Mouse (Mus musculus): Measurements from ENCODE around the gene Mob3b.

Gene Mob3b

DNA sequence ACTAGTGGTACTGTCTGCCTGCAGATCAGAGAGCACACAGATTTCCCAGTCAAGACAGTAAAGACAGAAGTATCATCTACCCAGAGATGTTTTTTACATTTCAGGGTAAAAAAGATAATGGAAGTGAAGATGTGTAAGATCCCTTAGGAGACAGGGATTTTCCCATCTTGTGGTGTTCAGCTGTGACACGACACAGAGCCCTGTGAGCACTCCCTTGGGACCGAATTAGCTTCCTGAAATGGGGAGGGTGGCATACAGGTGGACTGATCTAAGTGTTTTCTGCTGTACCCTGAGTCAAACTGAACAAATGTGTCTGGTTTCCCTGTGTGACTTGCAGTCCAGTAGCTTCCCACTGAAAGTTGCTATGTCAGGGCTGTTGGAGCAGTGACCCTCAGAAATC lies 42.3 kb downstream of the Mob3b start:
- DNase-seq (ENCODE audit: low spot score): no peak

DNA sequence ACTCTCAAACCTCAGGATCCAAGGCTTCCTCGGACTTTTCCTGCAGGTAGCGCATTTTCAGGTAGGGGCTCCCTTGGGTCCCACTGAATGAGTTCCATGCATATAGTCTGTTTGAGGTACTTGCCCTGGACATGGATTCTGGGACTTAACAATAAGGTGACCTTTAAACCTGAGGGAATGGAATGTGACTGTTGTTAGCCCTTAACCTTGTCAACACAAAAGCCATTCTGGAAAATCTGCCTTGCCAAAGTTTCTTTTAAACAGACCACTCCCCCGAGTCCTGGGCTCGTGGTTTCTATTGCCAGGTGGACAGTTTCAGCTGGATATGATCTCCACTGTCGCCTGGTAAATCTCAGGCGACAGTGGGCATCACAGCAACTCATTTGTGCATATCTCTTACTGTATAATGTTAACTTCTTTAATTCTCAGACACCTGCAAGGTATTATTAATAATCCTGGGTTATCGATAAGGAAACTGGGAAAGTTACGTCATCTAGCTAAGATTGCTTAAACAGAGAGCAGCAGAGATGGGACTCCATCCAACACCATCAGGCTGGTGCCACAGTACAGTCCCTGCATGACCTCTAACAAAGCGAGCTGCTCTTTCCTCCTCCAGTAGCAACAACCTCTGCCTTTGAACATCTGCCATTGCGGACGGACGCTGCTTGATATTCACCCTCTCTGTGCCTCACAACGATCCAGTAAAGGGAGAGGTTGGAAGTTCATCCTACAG lies 43.6 kb downstream of the Mob3b start:
- no peak for DNase-seq (ENCODE audit: low spot score)

DNA sequence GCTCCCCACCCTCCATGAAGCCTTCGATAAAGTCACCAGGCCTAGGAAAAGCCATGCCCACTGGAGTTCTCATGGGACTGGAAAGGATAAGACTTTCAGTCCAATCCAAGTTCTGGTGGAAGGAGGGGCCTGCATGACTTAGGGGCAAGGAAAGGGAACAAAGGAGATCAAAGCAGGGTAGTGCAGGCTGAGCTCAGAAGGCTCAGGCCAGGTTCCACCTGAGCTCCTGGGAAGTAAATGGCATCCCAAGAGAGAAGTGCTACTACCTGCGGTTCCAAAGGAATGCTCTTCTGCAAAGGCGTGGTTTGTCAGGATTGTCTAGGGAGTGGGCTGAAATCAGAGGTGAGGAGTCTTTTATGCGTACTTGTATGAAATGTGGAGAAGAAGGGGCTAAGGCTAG lies 44.8 kb downstream of the Mob3b start:
- no peak for DNase-seq (ENCODE audit: low spot score)

DNA sequence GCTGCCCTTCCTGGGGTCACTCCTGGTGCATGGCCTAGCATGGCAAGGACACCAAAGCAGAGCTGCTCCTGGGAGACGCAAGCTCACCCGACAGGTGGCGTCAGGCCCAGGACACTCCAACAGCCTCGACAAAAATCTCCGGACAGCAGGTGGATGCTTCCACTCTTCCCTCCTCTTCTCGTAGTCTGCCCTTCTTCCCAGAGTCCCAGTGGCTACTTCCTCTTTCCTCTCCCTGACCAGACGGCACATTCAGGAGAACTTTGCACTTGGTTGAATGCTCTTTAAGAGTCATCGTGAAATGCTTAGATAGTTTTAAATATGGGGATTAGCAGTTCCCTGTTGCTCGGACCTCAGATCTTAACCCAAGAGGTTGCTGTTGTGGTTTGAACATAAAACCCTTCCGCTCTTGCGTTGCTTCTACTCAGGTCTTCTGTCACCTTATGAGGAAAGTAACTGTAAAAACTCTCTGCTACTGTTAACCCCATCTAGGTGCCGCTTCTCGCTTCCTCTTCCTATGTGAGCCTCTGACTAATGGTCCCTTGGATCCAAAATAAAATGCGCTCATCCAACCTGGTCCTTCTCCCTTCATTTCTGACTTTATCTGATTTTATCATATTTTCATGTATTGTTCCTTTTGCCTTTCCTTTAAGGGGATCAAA lies 52.0 kb downstream of the Mob3b start:
- DNase-seq (ENCODE audit: low spot score): no peak

DNA sequence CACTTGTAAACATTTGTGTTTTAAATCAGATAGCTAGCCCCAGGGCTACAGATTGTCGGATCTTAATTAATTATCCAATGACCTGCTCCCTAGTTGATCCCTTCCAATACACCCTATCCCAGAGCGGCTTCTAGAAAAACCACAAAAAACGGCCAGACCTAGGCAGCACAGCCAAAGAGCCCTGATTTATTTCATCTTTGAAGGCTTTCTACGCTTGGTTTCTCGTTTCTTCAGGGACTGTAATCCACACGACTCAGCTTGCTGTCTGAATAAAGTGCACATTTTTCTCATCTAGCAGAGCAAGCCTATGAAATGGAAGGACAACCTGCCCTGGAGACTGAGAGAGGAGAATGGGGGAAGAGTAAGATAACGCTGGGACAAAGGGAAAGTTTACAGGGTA lies 56.1 kb downstream of the Mob3b start:
- DNase-seq (ENCODE audit: low spot score): no peak

DNA sequence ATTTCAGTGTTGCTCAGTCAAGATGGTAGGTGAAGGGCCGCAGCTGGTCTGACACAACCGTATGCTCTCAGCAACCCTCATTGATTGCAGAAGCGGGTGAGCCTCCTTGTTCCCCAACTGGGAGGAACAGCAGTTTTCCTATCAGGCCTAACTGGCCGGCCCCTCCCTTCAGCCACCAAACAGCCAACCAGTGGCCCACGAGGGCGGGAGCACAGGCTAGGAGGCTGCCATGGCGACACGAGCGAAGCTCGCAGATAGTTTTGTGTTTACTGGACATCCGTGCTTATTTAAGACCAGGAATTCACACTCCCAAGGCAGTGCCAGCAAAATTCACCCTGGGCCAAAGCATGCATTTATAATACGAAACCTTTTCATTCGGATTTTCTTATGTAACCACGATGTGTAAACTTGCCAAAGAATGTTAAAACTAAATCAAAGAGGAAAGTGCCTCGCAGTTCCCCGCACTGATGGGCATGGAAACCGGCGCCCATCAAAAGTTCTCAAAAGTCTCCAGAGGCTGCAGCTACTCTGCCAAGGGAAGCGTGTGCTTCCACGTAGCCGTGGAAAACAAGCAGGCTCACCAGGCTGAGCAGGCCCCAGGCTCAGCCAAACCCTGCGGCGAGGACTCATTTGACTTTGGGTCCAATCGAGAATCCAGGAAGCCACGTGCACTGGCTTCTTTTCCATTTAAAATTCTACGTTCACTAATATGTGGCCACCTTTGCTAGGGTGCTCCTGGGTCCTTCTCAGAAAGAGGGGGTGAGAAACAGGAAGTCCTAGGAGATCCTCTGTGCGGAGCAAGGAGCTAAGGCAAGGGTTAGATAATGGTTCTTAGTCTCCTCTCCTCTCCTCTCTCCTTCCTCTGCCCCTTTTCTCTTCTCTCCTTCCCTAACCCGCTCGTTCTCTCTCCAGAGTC lies 57.2 kb downstream of the Mob3b start:
- DNase-seq (ENCODE audit: low spot score): peak; percentile 52

DNA sequence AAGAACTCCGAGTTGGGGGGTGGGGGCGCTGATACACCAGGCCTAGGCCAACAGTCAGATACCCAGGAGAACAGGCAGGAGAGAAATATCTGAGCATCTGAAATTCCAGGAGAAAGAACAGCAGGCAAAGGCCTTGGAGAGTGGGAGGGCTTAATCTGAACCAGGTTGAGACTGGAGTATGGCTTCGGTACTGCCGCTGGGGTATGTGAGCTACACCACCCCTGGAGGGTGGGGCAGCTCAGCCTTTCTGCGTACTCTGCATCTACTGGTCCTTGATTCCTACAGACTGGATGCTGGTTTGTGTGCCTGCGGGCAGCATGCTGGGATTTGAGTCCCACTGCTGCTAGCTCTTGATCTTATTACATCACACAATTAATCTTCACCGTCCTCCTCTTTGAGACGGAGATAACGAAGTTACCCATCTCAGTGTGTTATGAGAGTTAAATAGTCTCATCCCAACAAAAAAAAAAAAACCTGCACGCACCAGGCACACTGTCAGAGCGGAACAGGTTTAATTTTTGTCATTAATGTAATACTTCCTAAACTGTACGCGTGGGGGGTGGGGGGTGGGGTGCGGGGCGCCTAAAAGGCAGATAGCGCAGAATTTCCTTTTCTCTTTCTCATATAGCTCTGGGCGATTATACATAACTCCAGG lies 57.9 kb downstream of the Mob3b start:
- DNase-seq (ENCODE audit: low spot score): no peak

DNA sequence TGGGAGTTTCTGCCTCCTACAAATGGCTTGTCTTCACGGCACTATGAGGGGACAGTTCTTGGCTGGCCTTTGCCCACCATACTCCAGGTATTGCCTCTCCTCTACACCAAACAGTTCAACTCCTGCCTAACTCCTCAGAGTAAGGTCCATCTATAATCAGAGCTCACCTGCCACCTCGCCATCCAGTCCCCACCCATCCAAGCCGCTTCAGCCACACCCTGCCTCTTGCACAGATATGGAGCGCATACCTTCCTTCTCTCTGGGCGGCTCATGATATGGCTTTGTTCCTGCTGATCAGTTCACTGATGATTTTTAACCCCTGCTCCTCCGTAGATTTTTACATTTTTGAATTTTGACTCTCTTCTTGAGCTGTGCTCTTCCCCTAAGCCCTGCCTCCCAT lies 58.7 kb downstream of the Mob3b start:
- no peak for DNase-seq (ENCODE audit: low spot score)

DNA sequence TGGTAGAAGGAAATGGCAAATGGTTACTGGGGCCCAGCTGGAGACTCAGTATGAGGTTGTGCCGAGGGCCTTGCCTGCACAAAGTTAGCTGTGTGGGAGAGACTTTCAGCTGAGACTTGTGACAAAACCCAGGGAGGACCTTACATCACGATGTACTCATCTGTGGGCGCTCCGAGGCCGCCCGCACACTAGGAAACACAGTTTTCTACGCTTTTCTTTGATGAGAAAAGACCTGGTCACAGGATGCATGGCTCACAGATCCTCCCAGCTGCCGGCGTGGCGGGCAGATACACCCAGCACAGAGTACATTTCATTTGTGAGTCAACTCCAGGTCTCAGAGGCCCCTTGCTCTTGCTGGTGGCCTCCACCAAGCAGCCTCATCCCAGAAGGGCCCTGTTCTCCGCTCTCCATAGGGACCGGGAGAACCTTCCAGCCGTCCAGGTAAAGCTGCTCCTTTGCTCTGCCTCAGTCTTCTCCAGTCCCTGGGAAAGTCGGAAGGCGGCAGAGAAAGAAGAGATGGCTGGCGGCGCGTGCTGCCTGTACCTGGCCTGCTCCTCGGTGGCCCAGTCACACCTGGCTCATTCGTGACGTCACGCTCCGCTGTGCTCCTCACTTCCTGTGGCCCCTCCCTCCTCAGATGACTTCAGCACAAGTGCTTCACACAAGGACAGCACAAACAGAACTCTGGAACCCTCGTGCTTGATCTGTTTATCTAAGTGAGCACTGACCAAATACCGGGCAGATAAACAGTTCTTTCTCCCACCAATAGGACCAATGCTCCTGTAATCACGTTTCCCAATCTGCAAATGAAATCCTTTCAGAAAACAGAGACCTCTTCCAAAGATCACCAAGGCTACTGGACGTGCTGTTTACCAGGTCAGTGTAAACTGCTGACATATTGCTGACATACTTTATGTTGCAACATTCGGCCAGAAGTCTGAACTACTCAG lies 60.8 kb downstream of the Mob3b start:
- DNase-seq (ENCODE audit: low spot score): no peak

DNA sequence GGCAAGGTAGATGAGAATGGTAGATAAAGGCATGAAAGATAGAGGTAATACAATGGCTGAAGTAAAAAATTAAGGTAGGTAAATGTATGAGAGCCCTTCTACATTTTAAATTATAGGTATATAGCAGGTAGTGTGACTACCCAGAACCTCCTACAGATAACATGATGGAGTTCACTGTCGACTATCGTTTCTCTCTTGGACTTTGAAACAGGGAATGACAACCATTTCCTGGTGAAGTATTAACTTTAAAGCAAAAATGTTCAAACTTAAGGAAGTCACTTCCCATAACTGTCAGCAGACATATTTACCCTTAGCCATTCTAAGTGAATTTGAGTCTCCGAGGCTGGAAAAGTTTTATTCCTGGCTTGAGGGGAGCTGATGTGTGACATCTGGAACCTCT lies 64.8 kb downstream of the Mob3b start:
- DNase-seq (ENCODE audit: low spot score): no peak

DNA sequence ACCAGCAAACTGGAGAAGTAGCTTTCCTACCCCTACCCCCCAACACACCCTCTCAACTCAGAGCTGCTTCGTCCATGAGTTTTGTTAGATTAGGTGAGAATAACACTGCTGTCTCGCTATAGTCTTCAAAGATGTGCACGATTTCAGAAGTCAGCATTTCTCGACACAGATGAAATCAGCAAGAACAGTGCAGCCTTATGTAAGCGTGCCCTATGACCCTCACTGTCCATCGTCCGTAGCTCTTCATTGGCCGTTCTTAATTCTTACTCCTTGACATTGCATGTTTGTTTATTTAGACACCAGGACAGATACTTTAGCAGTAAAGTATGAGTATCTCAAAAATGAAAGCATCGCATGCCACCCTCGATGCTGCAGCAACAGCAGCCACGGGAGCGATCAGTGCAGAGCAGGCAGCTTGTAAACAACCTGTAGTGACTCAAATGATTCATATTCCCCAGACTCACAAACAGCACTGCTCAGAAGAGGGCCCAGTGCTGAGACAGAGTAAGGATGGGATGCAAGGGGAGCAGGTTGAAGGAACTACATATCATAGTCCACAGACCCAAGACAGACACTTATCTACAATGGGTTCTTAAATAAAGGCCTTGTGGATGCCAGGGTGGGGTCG lies 66.0 kb downstream of the Mob3b start:
- DNase-seq (ENCODE audit: low spot score): no peak

DNA sequence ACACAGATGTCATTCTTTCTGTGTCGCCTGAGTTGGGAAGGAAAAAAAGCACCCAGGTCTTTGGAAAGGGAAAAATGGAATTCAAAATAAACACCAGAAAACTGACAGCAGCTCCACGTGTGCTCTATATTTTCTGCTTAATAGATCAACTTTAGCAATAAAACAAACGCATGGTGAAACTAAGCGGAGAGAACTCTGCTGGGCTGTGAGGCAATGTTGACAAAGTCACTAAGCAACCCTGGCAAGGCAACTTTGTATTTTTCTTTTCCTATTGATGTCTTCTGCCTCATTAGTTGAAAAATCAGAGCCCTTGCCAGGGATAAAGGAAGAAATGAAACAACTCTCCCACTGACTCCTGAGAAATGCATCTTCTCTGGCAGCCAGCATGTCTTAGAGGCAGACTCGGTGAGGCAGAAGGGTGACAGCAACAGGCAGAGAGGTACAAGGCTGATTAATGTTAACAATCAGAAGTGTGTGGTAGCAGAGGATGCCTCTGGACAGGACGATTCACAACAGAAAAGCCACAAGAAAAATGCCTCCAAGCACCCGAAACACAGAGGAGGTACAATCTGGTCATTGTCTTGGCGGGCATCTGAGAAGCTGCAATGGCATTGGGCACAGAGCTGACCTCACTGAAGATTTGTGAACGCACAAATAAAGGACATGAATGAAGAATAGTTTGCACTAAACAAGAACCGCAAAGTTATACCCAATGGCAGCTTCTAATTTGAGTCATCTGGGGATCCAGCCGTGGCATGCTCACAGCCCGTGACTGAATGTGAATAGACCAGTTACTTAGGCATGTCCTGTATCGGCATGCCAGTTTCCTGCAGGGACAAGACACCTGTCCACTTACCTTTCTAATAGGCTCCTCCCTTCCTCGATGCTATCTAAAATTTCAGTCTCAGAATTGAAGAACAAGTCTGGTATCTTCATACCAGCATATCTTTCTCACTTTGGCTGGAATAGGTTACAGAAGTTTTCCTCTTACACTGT lies 67.7 kb downstream of the Mob3b start:
- no peak for DNase-seq (ENCODE audit: low spot score)

DNA sequence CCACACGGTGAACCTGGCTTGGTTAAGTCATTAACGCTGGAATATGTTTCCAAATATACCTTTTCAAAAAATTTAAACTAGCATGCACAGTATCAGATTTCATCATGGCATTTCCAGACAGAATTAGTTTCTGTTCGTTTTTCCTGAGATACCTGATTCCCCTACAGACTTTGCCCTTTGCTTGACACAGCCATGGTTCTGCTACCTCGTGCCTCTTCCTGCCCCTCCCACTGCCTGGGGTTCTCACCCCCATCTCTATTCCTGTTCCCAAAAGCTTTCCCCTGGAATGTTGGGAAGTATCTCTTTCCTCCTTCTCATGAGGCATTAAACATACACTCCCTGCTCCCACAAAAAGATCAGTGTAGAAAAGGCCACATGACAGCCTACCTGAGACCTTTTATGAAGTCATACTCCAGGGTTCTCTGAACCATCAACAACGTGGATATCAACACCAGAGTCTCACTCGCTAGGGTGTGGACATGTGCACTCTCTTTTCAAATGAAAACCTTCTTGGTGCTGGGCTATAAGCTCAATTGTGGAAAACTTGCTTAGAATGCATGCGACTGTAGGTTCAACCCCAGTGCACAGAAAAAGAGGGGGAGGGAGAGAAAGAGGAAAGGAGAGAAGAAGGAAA lies 71.1 kb downstream of the Mob3b start:
- no peak for DNase-seq (ENCODE audit: low spot score)

DNA sequence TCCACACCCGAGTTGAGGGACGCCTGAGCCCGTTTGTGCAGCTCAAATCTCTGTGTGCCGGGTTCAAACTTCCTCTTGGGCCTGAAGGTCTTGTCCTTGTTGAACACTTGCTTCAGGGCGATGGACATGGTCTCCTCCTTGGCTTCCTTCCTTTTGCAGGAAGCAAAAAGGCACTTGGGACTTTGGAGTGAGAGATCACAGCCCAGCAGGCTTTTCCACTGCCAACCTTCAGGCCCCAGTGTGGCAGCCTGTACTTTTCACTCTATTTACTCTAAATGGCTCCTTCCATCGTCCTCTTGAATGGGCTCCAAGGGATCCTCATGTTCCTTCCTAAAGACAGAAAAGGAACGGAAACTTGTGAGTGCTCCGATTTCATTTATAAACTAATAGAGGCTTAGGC lies 73.2 kb downstream of the Mob3b start:
- no peak for DNase-seq (ENCODE audit: low spot score)

DNA sequence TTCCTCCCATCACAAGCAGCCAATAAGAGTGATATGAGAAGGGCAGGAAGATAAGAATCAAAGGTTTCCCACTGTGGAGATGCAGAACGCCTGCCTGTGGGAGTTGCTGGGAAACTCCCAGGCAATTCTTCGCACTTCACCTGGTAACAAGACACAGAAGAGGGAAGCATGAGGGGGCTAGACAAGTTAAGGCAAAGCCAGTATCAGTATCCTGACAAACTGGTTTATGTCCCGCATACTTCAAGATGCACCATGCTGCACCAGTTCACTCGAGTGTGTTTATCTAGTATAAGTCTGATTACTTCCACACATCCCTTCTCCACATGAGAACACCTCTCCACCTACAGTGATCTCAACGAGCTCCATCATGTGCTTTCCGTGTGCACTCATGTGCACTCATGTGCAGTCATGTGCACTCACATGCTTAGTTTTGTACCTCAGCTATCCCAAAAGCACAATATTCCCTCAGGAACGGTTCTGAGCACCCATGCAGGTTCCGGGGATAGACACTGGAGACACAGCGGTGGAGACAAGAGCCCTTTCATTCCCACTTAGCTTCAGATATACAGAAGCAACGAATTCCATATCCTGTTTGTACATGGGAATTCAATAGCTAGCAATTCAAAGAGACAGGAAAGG lies 74.7 kb downstream of the Mob3b start:
- no peak for DNase-seq (ENCODE audit: low spot score)

DNA sequence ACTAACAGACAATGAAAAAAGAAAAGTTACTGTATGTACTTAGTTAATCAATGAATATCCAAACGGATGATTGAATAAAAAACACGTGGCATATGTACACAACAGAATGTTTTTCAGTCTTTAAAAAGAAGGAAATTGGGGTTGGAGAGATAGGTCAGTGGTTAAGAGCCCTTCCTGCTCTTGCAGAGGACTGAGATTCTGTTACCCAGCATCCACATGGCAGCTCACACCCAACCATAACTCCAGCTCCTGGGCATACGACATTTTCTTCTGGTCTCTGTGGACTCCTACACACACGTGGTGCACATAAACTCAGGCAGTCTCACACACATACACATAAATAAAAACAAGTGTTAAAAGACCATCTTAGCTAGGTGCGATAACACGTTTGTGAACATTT lies 77.0 kb downstream of the Mob3b start:
- no peak for DNase-seq (ENCODE audit: low spot score)

DNA sequence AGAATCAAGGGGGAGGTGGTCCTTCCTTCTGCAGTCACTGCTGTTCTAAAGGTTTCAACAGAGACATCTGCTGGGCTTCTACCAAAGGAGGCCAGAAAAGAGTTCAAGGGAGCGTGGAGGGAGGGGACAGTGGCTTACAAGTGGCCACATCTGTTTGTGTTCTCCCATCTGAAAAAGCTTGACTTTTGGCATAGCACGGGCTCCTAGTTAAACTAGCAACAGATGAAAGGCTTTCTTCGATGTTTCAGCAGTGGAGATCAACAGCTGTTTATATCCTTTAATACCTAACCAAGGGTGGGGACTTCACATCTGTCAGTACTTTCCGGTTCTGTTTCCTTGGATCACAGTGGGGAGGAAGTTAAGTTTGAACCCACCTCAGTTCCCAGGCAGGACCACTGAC lies 88.5 kb downstream of the Mob3b start:
- no peak for DNase-seq (ENCODE audit: low spot score)

DNA sequence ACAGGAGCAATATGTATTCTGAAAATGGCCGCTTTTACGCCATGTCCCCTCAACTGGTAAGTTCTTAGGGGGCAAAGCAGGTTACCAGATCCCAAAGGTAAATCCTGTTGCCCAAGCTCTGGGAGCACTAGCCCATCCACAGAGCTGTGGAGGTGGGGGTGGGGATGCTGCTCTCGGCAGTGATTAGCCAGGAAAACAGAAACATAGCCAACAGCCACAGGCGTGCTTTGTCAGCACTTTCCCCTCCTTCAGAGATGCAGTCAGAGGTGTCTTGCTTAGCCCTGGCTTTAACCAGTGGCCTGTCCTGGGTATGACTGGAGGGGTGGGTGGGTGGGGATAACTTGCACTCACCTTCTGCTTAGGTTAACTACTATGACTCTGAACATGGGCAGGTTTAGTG lies 91.1 kb downstream of the Mob3b start:
- no peak for DNase-seq (ENCODE audit: low spot score)

All from ovary, postnatal 10 days (tissue).